Mouse (Mus musculus): ENCODE measurements around the gene A630001G21Rik.

DNA sequence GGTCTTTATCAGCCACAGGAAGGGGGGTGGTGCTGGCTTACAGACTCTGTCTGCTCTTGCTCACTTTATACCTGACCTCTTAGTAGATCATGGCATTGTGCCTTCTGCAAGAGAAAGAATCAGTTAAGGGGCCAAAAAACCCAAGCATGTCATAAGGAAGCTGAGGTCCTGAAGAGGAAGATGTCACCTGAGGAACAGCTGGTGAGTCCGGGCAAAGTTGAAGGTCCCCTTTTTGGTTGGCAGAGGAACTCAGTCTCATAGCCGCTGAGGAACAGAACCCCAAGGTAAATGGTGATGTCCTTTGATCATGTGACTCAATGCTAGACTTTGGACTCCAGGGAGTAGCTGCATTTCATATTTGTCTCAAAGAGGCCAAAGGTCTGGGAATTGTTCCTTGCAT is 71.7 kb downstream of the A630001G21Rik start:
- TF ChIP-seq HCFC1 (IDR thresholded peaks at IDR 0.05; ENCODE audit: borderline replicate concordance, insufficient read depth, low read length) (no peak), MAFK (IDR thresholded peaks at IDR 0.05; ENCODE audit: insufficient read depth, low read depth, low read length) (no peak), ZC3H11A (IDR thresholded peaks at IDR 0.05; ENCODE audit: borderline replicate concordance, low read depth, low read length) (no peak)
